Mouse (Mus musculus) midbrain, embryonic 15.5 days (tissue): ENCODE results near the gene Eif2ak4. TPM values are rescaled to one million over a fixed set of nuclear protein-coding genes. Genes with fewer than 3 reads are reported as not detected.

Experiments used
- ATAC-seq: fragments of 200-750 bp; cut with Nextera tagmentation; replicated peaks from 2 replicates; pipeline ENCODE4 v1.8.0; 2017; ENCODE audit warnings: moderate TSS enrichment
- H3K27ac ChIP-seq: fragments of 300-500 bp; sonication (generic); 2 replicates; pipeline ENCODE4 v1.5.1; 2015; ENCODE audit warnings: mild to moderate bottlenecking, inconsistent platforms
- H3K27me3 ChIP-seq: fragments of 300-500 bp; sonication (generic); replicated peaks from 2 replicates; pipeline ENCODE4 v1.6.1; 2015; ENCODE audit warnings: inconsistent platforms
- H3K36me3 ChIP-seq: fragments of 300-500 bp; sonication (generic); replicated peaks from 2 replicates; pipeline ENCODE4 v1.6.1; 2015; ENCODE audit warnings: inconsistent platforms
- H3K4me1 ChIP-seq: fragments of 300-500 bp; sonication (generic); 2 replicates; pipeline ENCODE4 v1.6.1; 2015; ENCODE audit warnings: inconsistent platforms
- H3K4me2 ChIP-seq: fragments of 300-500 bp; sonication (generic); 2 replicates; pipeline ENCODE4 v1.6.1; 2015; ENCODE audit warnings: inconsistent platforms, mild to moderate bottlenecking, moderate library complexity
- H3K4me3 ChIP-seq: fragments of 300-500 bp; sonication (generic); 2 replicates; pipeline ENCODE4 v1.5.1; 2015; ENCODE audit warnings: mild to moderate bottlenecking, inconsistent platforms
- H3K9ac ChIP-seq: fragments of 300-500 bp; sonication (generic); 2 replicates; pipeline ENCODE4 v1.6.1; 2015; ENCODE audit warnings: mild to moderate bottlenecking, inconsistent platforms
- H3K9me3 ChIP-seq: fragments of 300-500 bp; sonication (generic); 2 replicates; pipeline ENCODE4 v1.6.1; 2016; ENCODE audit warnings: inconsistent platforms
- WGBS: fragments of 180-500 bp; shearing (Covaris S2); methylation state at CpG from one replicate; pipeline ENCODE4 v1.1.7; 2015; ENCODE audit warnings: mixed read lengths; 5-methylcytosine and 5-hydroxymethylcytosine counted together
- polyA plus RNA-seq: library from polyadenylated mRNA; unstranded; fragments of >200 nt; fragmentation: Nextera tagmentation; extraction: Ambion mirVana; gene quantifications from 2 replicates; pipeline ENCODE4 v1.2.1, GENCODE M21; 2015

The Eif2ak4 gene
- polyA plus RNA-seq, 1 experiment from 2014 or later = 10.0 TPM

- 51% methylated on average over 2 of the region's 2 CpGs for WGBS
Measured at GRCm38 (mm10) chr2:118522265-118522664, 133.8 kb downstream of the Eif2ak4 start.

GRCm38 (mm10) chr2:118523163-118523730, 134.8 kb downstream of the Eif2ak4 start:
- H3K27ac ChIP-seq = no peak overlapping the region
- no peak overlapping the region for H3K4me2 ChIP-seq
- ATAC-seq = no peak
- no peaks in the 10 kb centered on the region for H3K9me3 ChIP-seq
- no peaks in the 10 kb centered on the region for H3K36me3 ChIP-seq
- no peak overlapping the region for H3K4me3 ChIP-seq
- H3K27me3 ChIP-seq = no peaks in the 10 kb centered on the region
- 51% methylated on average over 5 of the region's 5 CpGs for WGBS
- no peak overlapping the region for H3K9ac ChIP-seq
- H3K4me1 ChIP-seq = peaks cover 6% of the 10 kb centered on the region

More at GRCm38 (mm10) chr2:118522265-118522664, 133.8 kb downstream of the Eif2ak4 start:
- Histone ChIP-seq H3K27me3 (no peaks in the 10 kb centered on the region), H3K27ac (no peak overlapping the region), H3K36me3 (no peaks in the 10 kb centered on the region), H3K9me3 (no peaks in the 10 kb centered on the region), H3K4me3 (no peak overlapping the region), H3K9ac (no peak overlapping the region), H3K4me1 (peaks cover 6% of the 10 kb centered on the region), H3K4me2 (no peak overlapping the region)
- ATAC-seq = no peak

- no peaks in the 10 kb centered on the region for H3K9me3 ChIP-seq
- no peak overlapping the region for H3K27ac ChIP-seq
- no peak for ATAC-seq
- H3K4me2 ChIP-seq = no peak overlapping the region
- H3K27me3 ChIP-seq = no peaks in the 10 kb centered on the region
- H3K4me1 ChIP-seq = peaks cover 12% of the 10 kb centered on the region
- H3K36me3 ChIP-seq = no peaks in the 10 kb centered on the region
- H3K4me3 ChIP-seq = no peak overlapping the region
- H3K9ac ChIP-seq = no peak overlapping the region
- WGBS = 74% methylated on average over 3 of the region's 3 CpGs
Measured at GRCm38 (mm10) chr2:118524811-118525210, 136.4 kb downstream of the Eif2ak4 start.

Other genes starting within 250 kb of the Eif2ak4 start
- gene Fsip1, start 131.7 kb upstream of the Eif2ak4 start, polyA plus RNA-seq = 3.0 and 3.1 TPM in 2 replicates
- 6.5 and 6.8 TPM in 2 replicates for gene Gpr176, start 15.2 kb upstream of the Eif2ak4 start, polyA plus RNA-seq
- 303 and 315 TPM in 2 replicates for gene Srp14, start 91.1 kb downstream of the Eif2ak4 start, polyA plus RNA-seq
- gene Bmf, start 161.1 kb downstream of the Eif2ak4 start, polyA plus RNA-seq = 3.3 and 4.3 TPM in 2 replicates
- 10.7 and 15.0 TPM in 2 replicates for gene Bub1b, start 209.6 kb downstream of the Eif2ak4 start, polyA plus RNA-seq